Mouse (Mus musculus): ENCODE results near the gene Gm11992. TPM values are rescaled to one million over a fixed set of nuclear protein-coding genes. Genes with fewer than 3 reads are reported as not detected.
A peak's percentile ranks its signal among the peaks of the same experiment; 100 is the strongest.

Gene Gm11992
- polyA plus RNA-seq (2012; rRNA removed) (0.05 and 0.18 TPM in 2 replicates), polyA plus RNA-seq (2014; fragmentation: Nextera tagmentation; extraction: Ambion mirVana) (0.19 and 0.21 TPM in 2 replicates)

DNA sequence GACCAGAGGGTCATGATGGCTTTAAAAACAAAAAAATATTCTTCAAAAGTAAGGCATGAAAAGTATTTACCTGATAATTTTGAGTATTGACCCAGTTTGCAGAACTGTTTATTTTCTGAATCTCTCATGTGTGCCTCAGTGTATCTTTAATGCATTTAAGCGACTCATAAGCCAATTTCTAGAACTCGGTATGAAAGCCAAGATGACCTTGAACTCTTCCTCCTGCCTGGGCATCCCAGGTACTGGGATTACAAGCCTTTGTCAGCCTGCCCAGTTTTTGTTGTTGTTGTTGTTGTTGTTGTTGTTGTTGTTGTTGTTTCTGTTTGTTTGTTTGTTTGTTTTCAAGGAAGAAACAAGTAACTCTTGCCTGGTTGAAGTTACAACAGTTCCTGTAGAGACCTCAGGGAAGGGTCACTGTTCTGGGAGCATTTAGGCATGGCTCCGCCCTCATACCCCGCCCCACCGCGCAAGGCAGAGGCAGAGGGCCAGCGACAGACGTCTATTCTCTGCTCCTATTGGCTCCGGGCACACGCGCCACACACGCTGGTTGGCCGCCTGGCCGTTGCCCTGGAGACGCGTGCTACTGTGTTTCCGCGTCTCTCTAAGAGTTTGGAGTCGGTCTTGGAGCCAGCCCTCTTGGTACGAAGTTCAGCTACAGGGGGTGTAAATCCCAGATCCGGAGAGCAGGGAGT is at the start of gene Gm11992:
TSS of gene Gm11992 (plus strand) at position 584 of the 692 bp plus-strand sequence.
- no peak within 1 kb of the TSS for H3K27ac ChIP-seq (replicated peaks; ENCODE audit: low read depth, low read length)
- H3K9me3 ChIP-seq (ENCODE audit: control insufficient read depth, low read length), result no peaks in the 10 kb centered on the region
- 4% methylated on average over 21 of the region's 21 CpGs for WGBS
- peak within 1 kb of the TSS; percentile 93 for H3K4me2 ChIP-seq (replicated peaks; ENCODE audit: low read depth, low read length, severe bottlenecking)
- DNase-seq (ENCODE audit: low spot score), result peak; percentile 89
- peak; percentile 100 for ATAC-seq (ENCODE audit: low FRiP score, low read depth)
- H3K4me1 ChIP-seq (ENCODE audit: control insufficient read depth, insufficient read depth, low read length), result peaks cover 4% of the 10 kb centered on the region
- TF ChIP-seq POLR2A (IDR thresholded peaks at IDR 0.05; ENCODE audit: borderline replicate concordance, extremely low read depth, insufficient read depth, insufficient read length), result no peak
- H3K36me3 ChIP-seq (ENCODE audit: control insufficient read depth, insufficient read depth, low read length), result no peaks in the 10 kb centered on the region
- H3K4me3 ChIP-seq (replicated peaks; ENCODE audit: low read length), result peak within 1 kb of the TSS; percentile 46
- peaks cover 16% of the 10 kb centered on the region for H3K27me3 ChIP-seq (ENCODE audit: control insufficient read depth, insufficient read depth, low read length)
- H3K9ac ChIP-seq (ENCODE audit: low read depth, low read length, severe bottlenecking), result peak within 1 kb of the TSS; percentile 40; the same call in 1 of the 2 replicates

DNA sequence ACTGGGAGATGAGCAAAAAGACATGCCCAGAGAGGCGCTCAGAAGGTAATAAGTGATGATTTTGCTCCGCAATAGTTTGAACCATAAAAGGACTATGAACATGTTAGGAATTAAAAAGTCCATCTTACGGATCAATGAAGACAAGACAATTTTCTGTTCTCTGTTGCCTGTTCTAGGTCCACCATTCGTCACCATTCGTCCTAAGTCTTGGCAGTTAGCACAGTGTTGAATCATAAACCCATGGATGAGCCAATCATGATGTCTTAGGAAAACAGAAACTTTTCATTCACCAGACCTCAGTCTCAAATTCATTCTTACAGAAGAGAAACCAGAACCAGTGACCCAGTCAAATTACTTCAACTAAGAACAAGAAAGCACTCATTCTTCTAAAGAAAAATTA is 39.6 kb upstream of the Gm11992 start:
- no peak overlapping the region for H3K4me2 ChIP-seq (replicated peaks; ENCODE audit: low read depth, low read length, severe bottlenecking)
- H3K4me1 ChIP-seq (ENCODE audit: control insufficient read depth, insufficient read depth, low read length), result peaks cover 9% of the 10 kb centered on the region; the same call in 1 of the 2 replicates
- no peaks in the 10 kb centered on the region for H3K9me3 ChIP-seq (ENCODE audit: control insufficient read depth, low read length)
- DNase-seq (ENCODE audit: low spot score) (no peak), ATAC-seq (ENCODE audit: low FRiP score, low read depth) (no peak)
- no peak overlapping the region for H3K4me3 ChIP-seq (replicated peaks; ENCODE audit: low read length)
- no peak overlapping the region for H3K27ac ChIP-seq (replicated peaks; ENCODE audit: low read depth, low read length)
- TF ChIP-seq POLR2A (IDR thresholded peaks at IDR 0.05; ENCODE audit: borderline replicate concordance, extremely low read depth, insufficient read depth, insufficient read length), result no peak
- H3K27me3 ChIP-seq (ENCODE audit: control insufficient read depth, insufficient read depth, low read length), result no peaks in the 10 kb centered on the region
- H3K36me3 ChIP-seq (ENCODE audit: control insufficient read depth, insufficient read depth, low read length), result peaks cover 32% of the 10 kb centered on the region
- H3K9ac ChIP-seq (ENCODE audit: low read depth, low read length, severe bottlenecking), result no peak overlapping the region
- 97% methylated on average over 5 of the region's 5 CpGs for WGBS

DNA sequence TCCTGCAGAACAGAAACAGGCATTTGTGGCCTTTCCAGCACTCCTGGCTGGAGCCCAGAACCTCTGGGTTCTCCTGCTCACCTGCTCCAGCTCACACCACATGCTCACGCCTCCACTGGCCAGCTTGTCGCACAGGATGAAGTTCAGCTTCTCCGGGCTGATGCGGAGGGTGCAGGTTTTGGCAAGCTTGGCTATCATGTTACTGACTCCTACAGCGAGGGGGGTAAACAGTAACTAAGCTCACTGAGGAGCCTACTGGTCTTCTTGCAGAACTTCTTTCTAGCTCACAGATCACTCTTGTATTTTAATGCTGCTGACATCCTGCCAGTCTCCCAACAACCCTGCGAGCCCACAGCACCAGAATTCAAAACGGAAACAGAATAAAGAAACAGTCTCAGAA is 38.0 kb upstream of the Gm11992 start:
- H3K27me3 ChIP-seq (ENCODE audit: control insufficient read depth, insufficient read depth, low read length), result no peaks in the 10 kb centered on the region
- H3K4me1 ChIP-seq (ENCODE audit: control insufficient read depth, insufficient read depth, low read length), result peaks cover 9% of the 10 kb centered on the region; the same call in 1 of the 2 replicates
- DNase-seq (ENCODE audit: low spot score) (peak; percentile 47), ATAC-seq (ENCODE audit: low FRiP score, low read depth) (peak; percentile 61)
- peak overlapping the region; percentile 80 for H3K9ac ChIP-seq (ENCODE audit: low read depth, low read length, severe bottlenecking)
- H3K9me3 ChIP-seq (ENCODE audit: control insufficient read depth, low read length), result no peaks in the 10 kb centered on the region
- H3K4me3 ChIP-seq (replicated peaks; ENCODE audit: low read length), result peak overlapping the region; percentile 54
- peaks cover 16% of the 10 kb centered on the region for H3K36me3 ChIP-seq (ENCODE audit: control insufficient read depth, insufficient read depth, low read length)
- under 1% methylated on average over 7 of the region's 7 CpGs for WGBS
- H3K27ac ChIP-seq (replicated peaks; ENCODE audit: low read depth, low read length), result peak overlapping the region; percentile 92
- peak overlapping the region; percentile 69 for H3K4me2 ChIP-seq (replicated peaks; ENCODE audit: low read depth, low read length, severe bottlenecking)
- no peak for TF ChIP-seq POLR2A (IDR thresholded peaks at IDR 0.05; ENCODE audit: borderline replicate concordance, extremely low read depth, insufficient read depth, insufficient read length)

DNA sequence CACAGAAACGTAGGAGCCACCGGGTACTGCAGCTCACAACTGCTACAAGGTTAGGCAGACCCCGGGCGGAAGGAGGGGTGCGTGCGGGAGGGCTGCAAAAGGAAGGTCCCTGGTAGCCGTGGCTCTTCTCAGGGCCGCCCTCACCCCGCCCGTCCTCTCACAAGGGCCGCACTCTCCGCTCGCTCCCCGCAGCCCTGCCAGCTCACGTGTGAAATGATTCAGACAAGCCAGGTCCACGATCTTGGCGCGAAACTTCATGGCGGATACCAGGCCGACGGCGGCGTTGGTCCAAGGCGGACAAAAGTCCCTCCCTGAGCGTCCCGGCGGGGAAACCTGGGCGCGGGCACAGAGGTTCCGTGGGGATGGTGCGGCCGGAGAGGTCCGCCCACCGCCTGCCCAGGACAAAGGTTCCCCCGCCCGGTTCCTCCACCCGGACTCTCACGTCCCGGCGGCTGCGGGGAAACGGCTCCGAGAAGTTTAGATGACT is 37.5 kb upstream of the Gm11992 start, which contains the start of gene Hus1:
TSS of gene Hus1 (minus strand) at position 339 of the 487 bp plus-strand sequence.
- peak; percentile 74 for DNase-seq (ENCODE audit: low spot score)

DNA sequence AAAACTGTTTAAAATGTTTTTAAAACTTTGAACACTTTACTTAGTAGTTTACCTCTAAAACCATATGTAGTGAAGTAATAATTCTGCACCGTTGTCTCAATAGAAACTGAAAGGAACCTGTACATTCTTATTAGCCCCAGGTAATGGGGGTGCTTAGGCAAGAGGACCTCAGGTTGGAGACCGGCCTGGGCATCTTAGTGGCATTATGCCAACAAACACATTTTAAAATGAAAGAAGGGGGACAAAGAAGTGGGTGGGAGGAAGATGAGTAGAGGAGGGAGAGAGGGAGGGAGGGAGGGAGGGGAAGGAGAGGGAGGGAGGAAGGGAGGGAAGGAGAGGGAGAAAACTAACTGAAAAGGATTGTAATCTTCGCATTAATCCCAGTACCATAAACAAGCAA is 37.0 kb upstream of the Gm11992 start:
- peaks cover 9% of the 10 kb centered on the region for H3K36me3 ChIP-seq (ENCODE audit: control insufficient read depth, insufficient read depth, low read length)
- peak overlapping the region; percentile 69 for H3K4me2 ChIP-seq (replicated peaks; ENCODE audit: low read depth, low read length, severe bottlenecking)
- 0% methylated on average over 3 of the region's 3 CpGs for WGBS
- H3K9me3 ChIP-seq (ENCODE audit: control insufficient read depth, low read length), result no peaks in the 10 kb centered on the region
- peak overlapping the region; percentile 80 for H3K9ac ChIP-seq (ENCODE audit: low read depth, low read length, severe bottlenecking)
- no peaks in the 10 kb centered on the region for H3K27me3 ChIP-seq (ENCODE audit: control insufficient read depth, insufficient read depth, low read length)
- peak overlapping the region; percentile 54 for H3K4me3 ChIP-seq (replicated peaks; ENCODE audit: low read length)
- peak overlapping the region; percentile 92 for H3K27ac ChIP-seq (replicated peaks; ENCODE audit: low read depth, low read length)
- TF ChIP-seq POLR2A (IDR thresholded peaks at IDR 0.05; ENCODE audit: borderline replicate concordance, extremely low read depth, insufficient read depth, insufficient read length), result no peak
- ATAC-seq (ENCODE audit: low FRiP score, low read depth) (no peak), DNase-seq (ENCODE audit: low spot score) (peak; percentile 33)
- H3K4me1 ChIP-seq (ENCODE audit: control insufficient read depth, insufficient read depth, low read length), result peaks cover 9% of the 10 kb centered on the region; the same call in 1 of the 2 replicates

More for the DNA sequence above, 37.5 kb upstream of the Gm11992 start, which contains the start of gene Hus1:
- 0 out of 2 replicates have a peak, but pooled peaks have one; percentile 67 for TF ChIP-seq POLR2A (IDR thresholded peaks at IDR 0.05; ENCODE audit: borderline replicate concordance, extremely low read depth, insufficient read depth, insufficient read length)
- H3K4me1 ChIP-seq (ENCODE audit: control insufficient read depth, insufficient read depth, low read length), result peaks cover 9% of the 10 kb centered on the region; the same call in 1 of the 2 replicates
- peak within 1 kb of the TSS; percentile 54 for H3K4me3 ChIP-seq (replicated peaks; ENCODE audit: low read length)
- peak within 1 kb of the TSS; percentile 80 for H3K9ac ChIP-seq (ENCODE audit: low read depth, low read length, severe bottlenecking)
- H3K36me3 ChIP-seq (ENCODE audit: control insufficient read depth, insufficient read depth, low read length), result peaks cover 12% of the 10 kb centered on the region
- WGBS, result under 1% methylated on average over 39 of the region's 43 CpGs
- ATAC-seq (ENCODE audit: low FRiP score, low read depth), result peak; percentile 92
- peak within 1 kb of the TSS; percentile 92 for H3K27ac ChIP-seq (replicated peaks; ENCODE audit: low read depth, low read length)
- H3K4me2 ChIP-seq (replicated peaks; ENCODE audit: low read depth, low read length, severe bottlenecking), result peak within 1 kb of the TSS; percentile 69
- no peaks in the 10 kb centered on the region for H3K9me3 ChIP-seq (ENCODE audit: control insufficient read depth, low read length)
- no peaks in the 10 kb centered on the region for H3K27me3 ChIP-seq (ENCODE audit: control insufficient read depth, insufficient read depth, low read length)
